Mouse (Mus musculus) liver, postnatal 0 days (tissue): ENCODE measurements around the gene Slc39a11.

Experiments
- CTCF ChIP-seq: sonication (generic); IDR thresholded peaks from 2 replicates; pipeline ENCODE4 v1.5.1; 2016; ENCODE audit warnings: antibody characterized with exemption, low read depth
- EP300 ChIP-seq: IDR thresholded peaks from 2 replicates; pipeline ENCODE4 v1.6.1; 2016; ENCODE audit warnings: antibody characterized with exemption, low read depth, mild to moderate bottlenecking

- TF ChIP-seq CTCF, result no peak
- no peak for TF ChIP-seq EP300
These were observed 390.0 kb downstream of the Slc39a11 start for GRCm38 (mm10) chr11:113259712-113260382.
